Mouse (Mus musculus) v-Abl transformed pro-B cells (cell line): ENCODE measurements around the gene Syne1.

ENCODE experiments used
- in situ Hi-C, 2 experiments: fragments of 400-800 bp; cut with MboI; formaldehyde crosslinking; loops; one replicate each; pipeline ENCODE4 v1.15.1; 2025; ENCODE audit not compliant: unreplicated experiment in 2 of 2

Syne1 gene

GRCm38 (mm10) chr10:5096996-5097753 is 454.1 kb downstream of the Syne1 start:
- in situ Hi-C loops, result no loop called here

GRCm38 (mm10) chr10:5089133-5089532 is 462.1 kb downstream of the Syne1 start:
- in situ Hi-C loops, result no loop called here

- in situ Hi-C loops, result no loop called here
Observed at GRCm38 (mm10) chr10:5087336-5087735, 463.9 kb downstream of the Syne1 start.

- in situ Hi-C loops, result no loop called here
Observed at GRCm38 (mm10) chr10:5086329-5086728, 465.0 kb downstream of the Syne1 start.

GRCm38 (mm10) chr10:5085792-5086191 is 465.5 kb downstream of the Syne1 start:
- in situ Hi-C loops, result no loop called here

GRCm38 (mm10) chr10:5083716-5084115 is 467.6 kb downstream of the Syne1 start:
- in situ Hi-C loops, result no loop called here

- in situ Hi-C loops, result no loop called here
Observed at GRCm38 (mm10) chr10:5079945-5080468, 471.3 kb downstream of the Syne1 start.

GRCm38 (mm10) chr10:5075724-5076123 is 475.6 kb downstream of the Syne1 start:
- in situ Hi-C loops, result no loop called here

GRCm38 (mm10) chr10:5072054-5072453 is 479.2 kb downstream of the Syne1 start:
- in situ Hi-C loops, result no loop called here

GRCm38 (mm10) chr10:5070941-5071231 is 480.4 kb downstream of the Syne1 start:
- in situ Hi-C loops, result no loop called here

- in situ Hi-C loops, result no loop called here
Observed at GRCm38 (mm10) chr10:5070168-5070940, 480.9 kb downstream of the Syne1 start.

GRCm38 (mm10) chr10:5068676-5069265 is 482.5 kb downstream of the Syne1 start, which contains the start of gene Gm10097:
Gm10097 (plus strand) TSS chr10:5069192.
- in situ Hi-C loops, result no loop called here

- in situ Hi-C loops, result no loop called here
Observed at GRCm38 (mm10) chr10:5067113-5067512, 484.2 kb downstream of the Syne1 start.

GRCm38 (mm10) chr10:5059983-5060382 is 491.3 kb downstream of the Syne1 start:
- in situ Hi-C loops, result no loop called here

GRCm38 (mm10) chr10:5058876-5059275 is 492.4 kb downstream of the Syne1 start:
- in situ Hi-C loops, result no loop called here

- in situ Hi-C loops, result no loop called here
Observed at GRCm38 (mm10) chr10:5057661-5058060, 493.6 kb downstream of the Syne1 start.

GRCm38 (mm10) chr10:5056940-5057339 is 494.3 kb downstream of the Syne1 start:
- in situ Hi-C loops, result no loop called here

- in situ Hi-C loops, result no loop called here
Observed at GRCm38 (mm10) chr10:5056243-5056735, 495.0 kb downstream of the Syne1 start.

GRCm38 (mm10) chr10:5045671-5046070 is 505.6 kb downstream of the Syne1 start:
- in situ Hi-C loops, result no loop called here

- in situ Hi-C loops, result no loop called here
Observed at GRCm38 (mm10) chr10:5045213-5045612, 506.1 kb downstream of the Syne1 start.

- in situ Hi-C loops, result no loop called here
Observed at GRCm38 (mm10) chr10:5044481-5044880, 506.8 kb downstream of the Syne1 start.
